Mouse (Mus musculus): ENCODE measurements around the gene Pcf11. TPM values are rescaled to one million over a fixed set of nuclear protein-coding genes. Genes with fewer than 3 reads are reported as not detected.

The Pcf11 gene
- total and polyA plus RNA-seq, 3 experiments, result 25.6 to 60.3 (median 34.0) TPM

DNA sequence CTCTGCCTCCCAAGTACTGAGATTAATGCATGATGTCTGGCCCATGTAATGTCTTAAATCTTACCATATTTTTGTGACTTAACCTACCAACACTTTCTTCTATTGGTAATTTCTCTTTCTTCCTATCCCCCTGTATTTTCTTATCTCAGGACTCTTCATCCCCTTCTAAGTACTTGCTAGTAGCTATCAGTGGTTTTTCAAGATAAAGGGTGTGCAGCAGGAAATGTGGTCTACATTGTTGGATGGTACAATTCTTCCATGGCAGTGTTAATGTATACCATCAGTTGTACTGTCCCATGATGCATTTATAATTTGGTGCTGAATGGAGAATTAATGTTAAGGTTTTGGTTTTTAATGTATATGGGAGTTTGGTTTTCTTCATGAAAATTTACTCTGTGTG lies 27.4 kb downstream of the Pcf11 start:
- no peaks in the 10 kb centered on the region for H3K27me3 ChIP-seq (ENCODE audit: control insufficient read depth in 1 of 2, insufficient read depth in 2 of 2, low read length in 2 of 2)
- no peak overlapping the region for H3K4me3 ChIP-seq (ENCODE audit: control insufficient read depth in 1 of 2, insufficient read depth in 1 of 2, low read depth in 2 of 2, low read length in 2 of 2)
- H3K9ac ChIP-seq (ENCODE audit: control insufficient read depth, low read depth, low read length, poor library complexity, severe bottlenecking), result no peak overlapping the region
- 0 out of 2 replicates have a peak overlapping the region, but pooled peaks have one; percentile 3 for H3K27ac ChIP-seq (ENCODE audit: control insufficient read depth, low read depth, low read length)
- peaks cover 5 to 13% of the 10 kb centered on the region in 2 experiments; a peak in 3 of 4 replicates for H3K4me1 ChIP-seq (ENCODE audit: control insufficient read depth in 1 of 2, insufficient read depth in 2 of 2, low read length in 2 of 2)
- H3K79me2 ChIP-seq (ENCODE audit: control insufficient read depth, insufficient read depth, low read length, poor library complexity), result peaks cover 6% of the 10 kb centered on the region
- H3K36me3 ChIP-seq (ENCODE audit: control insufficient read depth in 1 of 2, insufficient read depth in 2 of 2, low read length in 2 of 2), result peaks cover 40 to 46% of the 10 kb centered on the region in 2 experiments
- peak; percentile 40 for DNase-seq (ENCODE audit: low read depth, low spot score)
- H3K9me3 ChIP-seq (replicated peaks; ENCODE audit: insufficient read depth, low read length), result no peaks in the 10 kb centered on the region
- TF ChIP-seq NELFE (IDR thresholded peaks at IDR 0.05; ENCODE audit: low read depth, low read length) (no peak), NRF1 (IDR thresholded peaks at IDR 0.05; ENCODE audit: insufficient read depth, low read depth, low read length, poor library complexity, severe bottlenecking) (no peak), UBTF (IDR thresholded peaks at IDR 0.05; ENCODE audit: borderline replicate concordance, insufficient read depth, low read depth, low read length) (no peak), BHLHE40 (IDR thresholded peaks at IDR 0.05; ENCODE audit: borderline replicate concordance, low read depth, low read length) (no peak), JUND (IDR thresholded peaks at IDR 0.05; ENCODE audit: low read depth, low read length) (no peak), E2F4 (IDR thresholded peaks at IDR 0.05; ENCODE audit: borderline replicate concordance, low read depth, low read length) (no peak), ZMIZ1 (IDR thresholded peaks at IDR 0.05; ENCODE audit: low read depth, low read length) (peak; percentile 57; the same call in 1 of the 2 replicates), CHD1 (IDR thresholded peaks at IDR 0.05; ENCODE audit: low read depth, low read length) (no peak), MAFK (IDR thresholded peaks at IDR 0.05; ENCODE audit: borderline replicate concordance, low read depth, low read length) (no peak), EP300 (IDR thresholded peaks at IDR 0.05; ENCODE audit: low read depth in 1 of 2, low read length in 2 of 2) (peak; percentile 56 to 66), ELF1 (IDR thresholded peaks at IDR 0.05; ENCODE audit: low read depth, low read length) (no peak), ZC3H11A (IDR thresholded peaks at IDR 0.05; ENCODE audit: low read depth, low read length) (no peak), CTCF (IDR thresholded peaks at IDR 0.05 in 2 of 3, conservative IDR thresholded peaks at IDR 0.05 in 1 of 3; ENCODE audit: control insufficient read depth in 1 of 3, insufficient read depth in 1 of 3, low read depth in 2 of 3, low read length in 3 of 3, poor library complexity in 1 of 3, severe bottlenecking in 1 of 3) (no peak), ZNF384 (IDR thresholded peaks at IDR 0.05; ENCODE audit: low read depth, low read length) (no peak), MEF2A (IDR thresholded peaks at IDR 0.05; ENCODE audit: extremely low read depth, insufficient replicate concordance, low read depth, low read length, poor library complexity, severe bottlenecking) (no peak), TCF12 (IDR thresholded peaks at IDR 0.05; ENCODE audit: low read depth, low read length) (0 out of 2 replicates have a peak, but pooled peaks have one; percentile 40), RCOR1 (IDR thresholded peaks at IDR 0.05; ENCODE audit: low read depth, low read length) (peak; percentile 58), CHD2 (IDR thresholded peaks at IDR 0.05; ENCODE audit: low read length) (no peak), POLR2AphosphoS5 (IDR thresholded peaks at IDR 0.05; ENCODE audit: borderline replicate concordance, low read depth, low read length) (no peak), ZKSCAN1 (IDR thresholded peaks at IDR 0.05; ENCODE audit: low read depth, low read length) (no peak), MXI1 (IDR thresholded peaks at IDR 0.05; ENCODE audit: low read depth, low read length) (0 out of 2 replicates have a peak, but pooled peaks have one; percentile 32), SMC3 (IDR thresholded peaks at IDR 0.05; ENCODE audit: low read depth, low read length) (no peak), MYC (IDR thresholded peaks at IDR 0.05; ENCODE audit: low read depth, low read length) (no peak), ETS1 (IDR thresholded peaks at IDR 0.05; ENCODE audit: low read depth, low read length) (0 out of 2 replicates have a peak, but pooled peaks have one; percentile 29), USF2 (IDR thresholded peaks at IDR 0.05; ENCODE audit: borderline replicate concordance in 1 of 2, insufficient read depth in 1 of 2, low read depth in 1 of 2, low read length in 2 of 2) (no peak), POLR2A (IDR thresholded peaks at IDR 0.05; ENCODE audit: control insufficient read depth in 1 of 2, insufficient read depth in 1 of 2, low read depth in 1 of 2, low read length in 2 of 2, poor library complexity in 1 of 2) (no peak; a peak in 1 of 4 replicates), TBP (IDR thresholded peaks at IDR 0.05; ENCODE audit: low read depth, low read length) (no peak), POLR2AphosphoS2 (IDR thresholded peaks at IDR 0.05; ENCODE audit: low read length) (peak; percentile 40; the same call in 1 of the 2 replicates), GABPA (IDR thresholded peaks at IDR 0.05; ENCODE audit: low read depth, low read length) (no peak), MAX (IDR thresholded peaks at IDR 0.05; ENCODE audit: low read length) (no peak), RAD21 (IDR thresholded peaks at IDR 0.05; ENCODE audit: low read depth, low read length) (no peak), MYB (IDR thresholded peaks at IDR 0.05; ENCODE audit: low read depth, low read length) (no peak), KAT2A (conservative IDR thresholded peaks at IDR 0.05; ENCODE audit: low read depth, low read length) (no peak), USF1 (IDR thresholded peaks at IDR 0.05; ENCODE audit: low read depth, low read length) (no peak), HCFC1 (IDR thresholded peaks at IDR 0.05; ENCODE audit: low read depth, low read length) (0 out of 2 replicates have a peak, but pooled peaks have one; percentile 28), SIN3A (IDR thresholded peaks at IDR 0.05; ENCODE audit: low read length) (0 out of 2 replicates have a peak, but pooled peaks have one; percentile 36), GATA1 (IDR thresholded peaks at IDR 0.05; ENCODE audit: low read depth, low read length) (peak; percentile 81)

All from MEL (cell line).